Mouse (Mus musculus) thymus, postnatal 10 days (tissue): ENCODE measurements around the gene Cd79a.

Experiments used
- DNase-seq, 2 experiments: peaks; one replicate each; pipeline ENCODE4 v3.0.0; 2021; ENCODE audit warnings: low spot score in 2 of 2

Gene Cd79a

DNA sequence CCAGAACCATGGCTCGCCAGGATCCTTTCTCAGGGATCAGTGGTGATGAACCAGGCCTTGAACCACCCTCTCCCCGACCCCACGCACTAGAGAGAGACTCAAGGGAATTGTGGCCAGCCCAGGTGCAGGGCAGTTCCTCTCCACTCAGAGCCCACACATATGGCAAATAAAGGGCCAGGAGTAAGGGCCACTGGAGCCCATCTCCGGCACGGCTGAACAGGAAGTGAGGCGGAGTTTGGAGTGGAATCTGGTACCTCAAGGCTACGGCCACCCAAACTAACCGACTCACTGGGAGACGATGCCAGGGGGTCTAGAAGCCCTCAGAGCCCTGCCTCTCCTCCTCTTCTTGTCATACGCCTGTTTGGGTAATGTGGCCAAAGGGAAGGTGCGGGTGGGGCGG, at the start of gene Cd79a:
Gene Cd79a (plus strand): TSS at position 158 of the 400 bp plus-strand sequence.
- no peak for DNase-seq

DNA sequence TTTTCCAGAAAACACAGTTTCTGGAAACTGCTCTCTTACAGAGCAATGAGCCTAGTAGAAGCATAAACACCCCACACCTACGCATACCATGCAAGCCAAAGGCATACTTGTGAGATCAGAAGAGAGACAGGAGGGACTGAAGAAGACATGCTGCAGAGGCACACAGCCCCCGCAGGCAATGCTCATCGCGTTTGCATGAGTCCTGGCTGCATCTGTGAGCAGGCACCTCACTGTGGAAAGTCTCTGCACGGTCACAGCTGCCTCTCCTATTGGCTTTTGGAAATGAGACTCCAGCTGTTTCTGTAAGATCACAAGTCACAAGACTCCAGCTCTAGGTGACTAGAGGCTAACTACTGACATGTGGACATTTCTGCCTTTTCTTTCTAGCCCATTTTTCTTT, 47.0 kb upstream of the Cd79a start:
- DNase-seq = no peak

DNA sequence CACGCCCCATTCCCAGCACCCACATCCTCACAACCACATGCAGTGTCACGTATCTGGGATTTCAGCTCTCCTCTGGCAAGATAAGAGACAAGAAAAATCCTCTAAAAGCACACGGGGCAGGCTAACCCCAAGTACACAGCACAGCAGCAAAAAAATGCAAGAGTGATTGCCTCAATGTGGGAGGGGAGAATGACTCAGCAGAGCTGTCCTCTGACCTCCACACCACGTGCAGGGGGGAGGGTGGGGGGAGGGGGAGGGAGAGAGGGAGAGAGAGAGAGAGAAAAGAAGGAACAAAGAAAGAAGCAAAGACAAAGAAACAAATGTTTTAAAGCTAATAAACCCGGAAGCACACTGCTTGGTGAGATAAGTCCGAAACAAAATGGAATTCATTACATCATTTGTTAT, 46.3 kb upstream of the Cd79a start:
- no peak for DNase-seq

DNA sequence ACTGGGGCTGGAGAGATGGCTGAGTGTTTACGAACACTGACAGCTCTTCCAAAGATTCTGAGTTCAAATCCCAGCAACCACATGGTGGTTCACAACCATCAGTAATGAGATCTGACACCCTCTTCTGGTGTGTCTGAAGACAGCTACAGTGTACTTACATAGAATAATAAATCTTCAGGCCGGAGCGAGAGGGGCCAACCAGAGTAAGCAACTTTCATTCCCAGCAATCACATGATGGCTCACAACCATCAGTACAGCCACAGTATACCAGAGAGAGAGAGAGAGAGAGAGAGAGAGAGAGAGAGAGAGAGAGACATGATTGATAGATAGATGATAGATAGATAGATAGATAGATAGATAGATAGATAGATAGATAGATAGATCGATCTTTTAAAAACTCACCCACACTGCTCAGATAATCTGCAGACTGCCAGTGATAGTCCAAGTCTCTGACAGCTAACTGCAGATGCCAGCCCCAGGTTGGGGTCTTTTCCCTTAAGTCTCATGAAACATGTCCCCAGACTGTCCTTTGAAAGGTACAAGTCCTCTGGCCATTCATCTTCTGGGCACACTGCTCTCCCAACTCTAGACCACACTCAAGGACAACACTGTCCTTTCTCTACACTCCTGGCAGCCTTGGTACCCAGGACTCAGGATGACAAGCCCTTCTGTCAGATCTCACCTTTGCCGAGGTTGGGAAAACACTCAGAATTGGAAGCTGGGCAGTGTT, 45.4 kb upstream of the Cd79a start:
- no peak for DNase-seq

DNA sequence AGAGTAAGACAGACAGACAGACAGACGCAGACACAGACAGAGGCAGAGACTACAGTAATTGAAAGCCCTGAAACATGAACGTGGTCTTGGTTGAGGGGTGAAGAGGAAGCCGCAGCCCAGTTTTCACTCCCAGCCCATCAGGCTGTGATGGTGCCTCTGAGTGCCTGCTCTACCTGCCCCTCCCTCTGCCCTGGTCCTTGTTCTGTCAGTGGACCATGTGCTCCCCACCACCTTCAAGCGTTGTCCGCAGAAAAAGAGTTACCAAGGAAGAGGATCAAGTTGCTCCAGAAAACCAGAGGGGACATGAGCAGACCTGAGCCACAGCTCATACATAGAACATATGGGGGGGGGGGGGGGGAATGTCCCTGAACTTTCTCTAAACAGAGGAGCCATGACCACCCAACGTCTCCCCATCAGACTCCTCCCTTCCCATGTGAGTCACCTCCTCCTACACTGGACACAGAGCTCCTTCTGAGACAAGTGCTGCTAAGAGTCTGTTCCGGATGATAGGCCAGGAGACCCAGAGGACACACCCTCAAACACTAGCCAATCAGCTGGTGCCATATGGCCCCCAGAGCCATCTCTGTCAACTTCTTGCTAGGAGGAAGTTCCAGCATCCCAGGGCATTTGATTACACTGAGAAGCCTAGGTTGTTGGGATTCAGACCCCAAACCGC, 44.5 kb upstream of the Cd79a start:
- DNase-seq = no peak

DNA sequence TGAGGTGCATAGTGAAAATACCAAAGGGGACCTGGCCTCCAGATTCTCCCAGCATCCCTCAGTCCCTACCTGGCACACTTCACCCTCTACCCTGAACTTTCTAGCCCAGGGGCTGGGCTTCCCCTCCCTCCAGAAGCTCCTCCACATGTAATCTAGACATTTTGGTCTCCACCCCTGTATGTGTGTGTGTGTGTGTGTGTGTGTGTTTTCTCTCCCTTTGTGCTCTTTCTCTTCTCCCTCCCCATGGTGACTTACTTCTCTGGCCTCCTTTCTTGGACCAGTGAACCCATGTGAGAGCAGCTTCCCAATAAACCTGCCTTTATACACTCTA, 44.0 kb upstream of the Cd79a start:
- DNase-seq = no peak

DNA sequence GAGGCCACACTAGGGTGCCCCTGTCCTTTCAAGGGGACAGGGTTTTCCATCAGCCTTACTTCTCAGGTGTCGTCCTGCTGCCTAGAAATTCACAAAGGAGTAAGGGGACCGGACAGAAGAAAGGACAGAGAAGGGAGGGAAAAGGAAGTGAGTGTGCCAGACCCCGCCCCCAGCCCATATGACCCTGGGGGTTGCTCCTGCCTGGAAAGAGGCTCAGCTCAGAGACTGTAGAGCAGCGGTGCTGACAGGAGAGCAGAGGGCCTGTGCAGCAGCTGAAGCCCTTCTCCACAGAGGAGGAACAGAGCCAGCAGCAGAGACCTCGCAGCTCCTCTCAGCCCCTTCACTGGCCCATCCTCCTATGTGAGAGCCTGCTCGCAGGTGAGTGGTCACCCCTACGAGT, 43.5 kb upstream of the Cd79a start:
- no peak for DNase-seq

DNA sequence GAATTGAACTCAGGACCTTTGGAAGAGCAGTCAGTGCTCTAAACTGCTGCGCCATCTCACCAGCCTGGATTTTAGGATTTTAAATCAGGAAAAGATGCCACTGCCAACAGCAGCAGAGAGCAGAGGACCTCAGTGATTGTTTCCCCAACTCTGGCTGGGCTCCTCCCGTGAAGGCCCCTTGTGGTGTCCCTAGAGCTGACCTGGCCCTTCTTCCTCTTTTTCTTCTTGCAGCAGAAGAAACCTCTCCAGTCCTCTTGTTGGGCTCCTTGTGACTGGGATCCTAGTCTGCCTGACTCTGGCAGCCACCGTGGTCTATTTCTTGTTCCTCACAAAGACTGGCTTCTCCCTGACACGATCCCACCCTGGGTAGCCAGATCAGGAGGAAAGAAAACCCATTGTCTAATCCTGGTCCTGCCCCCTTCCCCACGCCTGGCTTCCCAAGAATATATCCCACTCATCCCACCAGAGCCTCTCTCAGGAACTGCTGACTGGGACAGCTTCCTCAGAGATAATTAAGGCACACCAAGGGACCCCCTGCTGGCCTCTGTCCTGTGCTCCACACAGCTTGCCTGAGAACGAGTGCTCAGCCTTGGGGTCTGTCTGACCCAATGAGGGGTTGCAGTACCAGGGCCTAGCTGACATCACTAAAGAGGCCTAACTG, 40.6 kb upstream of the Cd79a start:
- no peak for DNase-seq

DNA sequence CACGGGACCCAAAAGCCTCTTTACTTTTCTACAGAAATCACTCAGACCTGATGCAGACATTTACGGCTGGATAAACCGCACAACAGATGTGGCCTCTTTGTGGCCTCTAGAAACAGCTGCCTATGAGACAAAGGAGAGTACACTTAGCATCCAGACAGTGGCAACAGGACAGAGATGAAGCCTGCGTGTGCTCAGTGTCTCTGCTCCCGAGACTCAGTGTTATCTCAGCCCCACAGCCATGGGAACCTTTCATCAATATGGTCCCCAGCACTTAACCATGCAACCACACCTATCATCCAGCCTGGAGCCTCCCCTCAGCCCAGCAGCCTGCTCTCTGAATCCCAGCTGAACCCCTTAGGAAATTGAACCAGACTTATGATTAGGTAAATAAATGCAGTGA, 37.9 kb upstream of the Cd79a start:
- no peak for DNase-seq

DNA sequence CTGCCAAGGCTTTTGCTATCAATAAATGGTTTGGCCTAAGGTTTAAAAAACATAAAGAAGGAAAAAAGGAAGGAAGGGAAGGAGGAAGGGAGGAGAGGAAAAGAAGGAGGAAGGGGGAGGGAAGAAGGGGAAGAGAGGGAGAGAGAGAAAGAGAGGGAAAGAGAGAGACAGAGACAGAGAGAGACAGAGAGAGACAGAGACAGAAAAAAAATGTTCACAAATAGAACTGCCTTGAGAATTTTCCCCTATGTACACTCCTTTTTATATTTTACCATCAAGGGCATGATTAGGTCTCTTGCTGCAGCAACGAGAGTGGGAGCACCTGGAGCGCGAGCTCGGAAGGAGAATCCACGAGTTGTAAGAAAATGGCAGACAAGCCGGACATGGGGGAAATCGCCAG, 35.3 kb upstream of the Cd79a start, which contains the start of gene Gm9844:
Gene Gm9844 (plus strand): TSS at position 301 of the 400 bp plus-strand sequence.
- DNase-seq = no peak

DNA sequence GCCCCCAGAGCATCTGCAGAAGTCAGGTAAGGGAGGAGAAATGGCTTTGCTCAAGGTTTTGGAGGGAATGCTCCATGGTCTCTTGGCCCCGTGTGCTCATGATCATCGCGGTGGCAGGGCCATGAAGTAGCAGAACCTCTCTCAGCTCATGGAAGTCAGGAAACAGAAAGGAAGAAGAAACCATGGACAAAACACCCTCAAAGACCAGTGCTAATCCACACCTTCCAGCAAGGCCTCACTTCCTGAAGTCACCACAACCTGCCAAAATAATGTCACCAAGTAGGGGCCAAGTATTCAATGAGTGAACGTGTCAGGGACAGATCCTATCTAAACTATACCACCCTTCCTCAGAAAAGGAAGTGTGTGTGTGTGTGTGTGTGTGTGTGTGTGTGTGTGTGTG, 34.3 kb upstream of the Cd79a start:
- DNase-seq = no peak

DNA sequence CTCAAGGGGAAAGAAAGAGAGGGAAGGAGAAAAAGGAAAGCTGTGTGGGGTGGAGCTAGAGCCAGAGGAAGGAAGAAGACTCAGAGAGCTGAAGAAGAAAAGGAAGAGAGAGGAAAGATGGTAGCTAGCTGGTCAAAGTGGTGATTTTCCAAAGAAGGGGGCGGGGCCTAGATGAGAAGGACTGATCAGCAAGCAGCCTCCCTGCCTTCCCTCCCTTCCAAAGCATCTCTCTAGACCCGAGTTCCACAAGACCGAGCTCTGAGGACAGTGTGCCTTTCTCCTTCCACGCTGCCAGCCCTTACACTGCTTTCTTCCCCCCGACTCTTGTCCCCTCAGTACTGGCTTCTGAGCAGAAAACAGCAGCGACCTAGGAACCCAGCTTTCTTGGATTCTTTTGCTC, 33.0 kb upstream of the Cd79a start:
- no peak for DNase-seq

DNA sequence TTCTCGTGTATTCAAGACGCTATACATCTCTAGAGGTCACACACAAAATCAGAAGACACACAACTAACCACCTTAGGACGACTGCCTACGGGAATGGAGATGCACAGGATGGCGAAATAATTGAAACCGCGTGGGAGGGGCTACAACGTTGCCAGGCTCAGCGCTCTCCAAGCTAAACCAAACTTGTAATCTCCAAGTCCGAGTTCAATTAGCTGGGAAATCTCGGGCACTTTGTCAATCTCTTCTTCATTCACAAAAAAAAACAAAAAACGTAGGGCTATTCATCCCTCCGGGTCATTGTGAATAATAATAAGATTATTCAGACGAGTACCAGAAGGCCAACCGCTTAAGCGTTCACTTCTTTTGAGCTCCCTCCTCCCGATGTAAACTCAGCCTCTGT, 28.1 kb upstream of the Cd79a start:
- no peak for DNase-seq

DNA sequence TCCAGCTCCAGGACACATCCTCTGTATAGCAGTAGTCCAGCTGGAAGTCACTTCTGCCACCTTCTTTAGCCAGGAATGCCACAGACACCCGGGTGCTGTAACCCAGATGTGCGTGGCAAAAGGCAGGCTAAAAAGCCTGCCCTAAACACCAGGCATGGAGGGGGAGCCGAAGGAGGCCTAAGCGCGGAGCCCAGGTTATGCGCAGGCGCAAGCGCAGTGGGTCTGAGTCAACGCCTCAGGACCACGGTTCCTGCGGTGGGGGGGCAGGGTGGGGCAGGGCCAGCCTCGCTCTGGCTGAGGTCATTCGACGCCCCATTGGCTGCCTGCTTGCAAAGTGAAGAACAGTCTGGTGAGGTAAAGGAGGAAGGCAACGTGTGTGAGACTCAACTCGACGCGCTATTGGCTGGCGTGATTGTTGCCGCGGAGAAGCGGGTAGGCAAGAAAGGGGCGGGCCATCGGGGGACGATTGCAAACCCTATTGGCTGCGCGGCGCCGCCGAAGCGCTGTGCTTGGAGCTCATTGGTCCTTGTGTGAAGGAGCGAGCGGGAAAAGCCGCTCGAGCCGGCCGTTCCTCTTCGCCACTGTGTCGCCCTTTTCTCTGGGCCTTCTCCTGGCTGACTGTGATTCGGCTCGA, 27.5 kb upstream of the Cd79a start, which contains the start of the genes Lypd4 and Dmrtc2:
Gene Lypd4 (minus strand): TSS at position 410 of the 634 bp plus-strand sequence.
Gene Dmrtc2 (plus strand): TSS at position 526 of the 634 bp plus-strand sequence.
- DNase-seq = no peak

DNA sequence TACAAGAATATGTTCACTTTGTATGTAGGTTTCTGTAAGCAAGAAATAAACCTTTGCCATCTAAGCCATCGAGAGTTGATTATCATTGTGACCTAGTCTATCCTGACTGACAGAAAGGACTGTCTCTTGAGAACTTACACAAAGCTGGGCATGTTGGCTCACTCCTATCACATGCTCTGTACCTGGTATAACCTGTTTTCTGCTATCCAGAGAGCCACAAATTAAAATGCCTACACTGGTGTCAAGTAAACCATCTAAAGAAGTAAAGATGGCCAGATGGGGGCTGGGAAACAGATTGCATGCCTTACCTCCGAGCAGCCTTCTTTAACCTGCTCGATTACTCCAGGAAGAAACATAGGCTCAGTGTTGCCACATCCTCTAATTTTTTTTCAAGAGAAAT, 19.6 kb upstream of the Cd79a start:
- no peak for DNase-seq

DNA sequence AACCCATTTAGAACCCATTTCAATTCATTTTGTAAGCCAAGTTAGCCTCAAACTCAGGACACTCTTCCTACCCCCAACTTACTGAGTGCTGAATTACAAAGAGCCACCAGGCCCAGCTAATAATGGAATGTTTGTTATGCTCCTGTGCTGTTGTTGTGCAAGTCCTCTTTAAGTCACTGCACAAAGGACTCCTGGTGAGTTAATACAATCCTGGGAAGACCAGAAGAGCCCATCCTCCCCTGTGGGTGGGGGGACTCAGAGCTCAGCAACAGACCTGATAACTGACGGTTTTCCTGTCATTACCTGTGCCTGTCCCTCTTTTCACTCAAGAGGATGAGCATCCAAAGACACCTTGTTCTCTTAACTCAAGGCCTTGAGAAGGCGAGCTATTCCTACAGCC, 17.6 kb upstream of the Cd79a start:
- no peak for DNase-seq

DNA sequence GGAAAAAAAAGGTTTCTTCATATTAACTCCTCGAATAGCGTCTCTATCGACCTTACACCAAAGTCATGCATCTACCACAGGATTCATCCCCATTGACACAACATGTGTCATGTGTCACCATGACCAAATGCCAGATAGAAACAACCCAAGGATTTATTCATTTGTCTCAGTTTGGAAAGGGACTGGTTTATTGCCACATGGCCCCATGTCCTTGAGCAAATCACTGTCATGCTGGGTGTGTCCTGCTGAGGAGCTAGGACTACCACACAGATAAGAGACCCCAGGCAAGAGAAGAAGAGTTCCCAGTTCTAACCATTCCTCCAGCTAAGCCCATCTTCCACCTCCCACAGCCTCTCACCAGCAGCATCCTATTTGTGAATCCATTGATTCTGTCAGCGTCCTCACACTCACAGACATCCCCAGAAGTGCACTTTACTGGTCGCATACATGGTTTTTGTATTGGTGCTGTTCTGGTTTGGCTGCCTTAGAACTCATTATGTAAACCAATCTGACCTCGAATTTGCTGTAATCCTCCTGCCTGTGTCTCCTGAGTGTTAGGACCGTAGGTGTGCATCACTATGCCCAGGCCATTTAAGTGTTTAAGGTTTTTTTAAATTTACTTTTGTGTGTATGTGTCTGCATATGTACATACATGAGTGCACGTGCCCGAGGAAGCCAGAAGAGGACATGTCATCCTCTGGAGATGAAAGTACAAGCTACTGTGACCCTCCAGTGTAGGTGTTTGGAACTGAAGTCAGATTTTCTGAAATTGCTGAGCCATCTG, 14.6 kb upstream of the Cd79a start:
- DNase-seq = no peak

DNA sequence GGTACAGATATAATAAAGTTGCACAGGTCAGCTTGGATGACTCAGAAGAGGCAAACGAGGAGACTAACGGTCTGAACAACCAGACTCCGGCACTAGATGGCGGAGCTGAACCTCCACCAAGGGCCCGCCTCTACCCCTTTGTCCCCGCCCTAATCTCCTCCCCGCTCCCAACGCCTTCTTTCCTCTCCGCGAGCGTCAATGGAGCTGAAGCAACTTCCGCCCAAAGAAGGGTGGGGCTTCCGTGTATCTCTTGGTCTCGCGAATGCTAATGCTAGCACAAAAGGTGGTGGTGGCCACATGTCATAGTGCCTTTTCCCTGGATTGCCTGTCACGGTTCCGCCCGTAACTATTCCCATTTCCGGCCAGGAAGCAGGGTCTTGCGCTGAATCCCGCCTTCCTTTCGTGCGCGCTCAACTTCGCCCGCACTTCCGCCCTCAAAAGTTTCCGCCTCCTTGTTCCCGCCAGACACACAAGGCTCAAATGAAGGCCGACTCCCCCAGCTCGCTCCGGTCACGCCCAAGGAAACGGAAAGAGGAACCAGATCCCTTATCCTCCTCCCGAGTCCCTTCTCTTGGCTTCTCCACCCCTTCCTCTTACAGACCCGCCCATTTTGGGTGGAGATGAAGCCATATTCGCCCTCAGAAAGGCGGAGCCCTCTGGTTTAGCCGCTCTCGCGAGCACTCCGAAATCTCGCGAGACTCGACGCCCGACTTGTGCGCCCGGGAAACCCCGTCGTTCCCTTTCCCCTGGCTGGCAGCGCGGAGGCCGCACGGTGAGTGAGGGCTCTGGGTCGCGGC, 13.1 kb upstream of the Cd79a start, which contains the start of gene Rps19:
Gene Rps19 (plus strand): TSS at position 476 of the 797 bp plus-strand sequence.
- DNase-seq = peak; percentile 96

DNA sequence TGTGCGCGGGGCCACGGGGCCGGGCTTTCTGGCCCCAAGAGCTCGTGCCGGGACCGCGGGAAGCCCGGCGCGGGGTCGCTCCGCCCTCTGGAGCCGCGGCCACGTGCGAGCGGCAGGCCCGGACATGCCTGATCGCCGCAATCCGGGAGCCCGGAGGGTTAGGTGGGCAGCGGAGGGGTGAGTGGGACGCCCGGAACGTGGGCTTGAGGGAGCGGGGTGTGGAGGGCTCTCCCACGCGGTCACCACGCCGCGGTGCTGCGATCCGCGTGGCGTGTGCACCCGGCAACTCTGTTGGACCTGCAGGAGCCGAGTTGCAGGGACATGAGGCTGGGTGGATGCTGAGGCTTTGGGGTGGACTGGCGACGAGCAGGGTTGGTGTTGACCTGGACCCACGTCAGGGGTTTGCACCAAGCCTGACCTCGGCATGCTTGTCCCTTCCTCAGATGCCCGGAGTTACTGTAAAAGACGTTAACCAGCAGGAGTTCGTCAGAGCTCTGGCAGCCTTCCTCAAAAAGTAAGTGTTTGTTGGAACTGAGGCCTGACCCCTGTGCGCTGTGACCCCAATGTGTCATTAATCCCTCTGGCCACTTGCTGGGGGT, 12.4 kb upstream of the Cd79a start:
- DNase-seq = peak in 1 of 2 experiments; percentile 36
